Mouse (Mus musculus) heart, adult 18-20 months (tissue): ENCODE measurements around the gene Megf9. TPM values are rescaled to one million over a fixed set of nuclear protein-coding genes. Genes with fewer than 3 reads are reported as not detected.

Experiments used
- DNase-seq, 2 experiments: peaks; one replicate each; pipeline ENCODE4 v3.0.0; 2021 to 2022; ENCODE audit warnings: mixed read lengths in 1 of 2
- total RNA-seq, 2 experiments: library from RNA; stranded (reverse); gene quantifications; 2 replicates each; pipeline ENCODE4 v1.2.3; 2021

The Megf9 gene
- total RNA-seq, 2 experiments from 2014 or later: 10.1 to 12.2 TPM

GRCm38 (mm10) chr4:70420202-70420601 lies 114.6 kb downstream of the Megf9 start:
- DNase-seq: no peak

GRCm38 (mm10) chr4:70412126-70412525 lies 122.7 kb downstream of the Megf9 start:
- DNase-seq: no peak

GRCm38 (mm10) chr4:70409994-70410721 lies 124.6 kb downstream of the Megf9 start, which contains the start of gene Cdk5rap2:
Gene Cdk5rap2, minus strand, starts transcription at chr4:70410443.
- peak; percentile 97 to 98 for DNase-seq

GRCm38 (mm10) chr4:70409456-70409855 lies 125.3 kb downstream of the Megf9 start:
- no peak for DNase-seq

GRCm38 (mm10) chr4:70402109-70402819 lies 132.5 kb downstream of the Megf9 start:
- DNase-seq: peak; percentile 24 to 32

GRCm38 (mm10) chr4:70399476-70399875 lies 135.3 kb downstream of the Megf9 start:
- no peak for DNase-seq

- DNase-seq: no peak
Measured at GRCm38 (mm10) chr4:70399074-70399473, 135.7 kb downstream of the Megf9 start.

- DNase-seq: no peak
Measured at GRCm38 (mm10) chr4:70398088-70398487, 136.7 kb downstream of the Megf9 start.

- DNase-seq: no peak
Measured at GRCm38 (mm10) chr4:70396701-70397100, 138.1 kb downstream of the Megf9 start.

- no peak for DNase-seq
Measured at GRCm38 (mm10) chr4:70394736-70395135, 140.1 kb downstream of the Megf9 start.

- DNase-seq: peak; percentile 36 to 49
Measured at GRCm38 (mm10) chr4:70391760-70392372, 142.9 kb downstream of the Megf9 start.

GRCm38 (mm10) chr4:70391073-70391472 lies 143.7 kb downstream of the Megf9 start:
- peak; percentile 34 to 60 for DNase-seq

GRCm38 (mm10) chr4:70386206-70386605 lies 148.6 kb downstream of the Megf9 start:
- no peak for DNase-seq

- DNase-seq: no peak
Measured at GRCm38 (mm10) chr4:70377359-70377758, 157.4 kb downstream of the Megf9 start.

Other genes starting within 250 kb of the Megf9 start
- 1 to 10 TPM; 4.2 to 5.5 TPM for gene Cdk5rap2, start 124.6 kb downstream of the Megf9 start, total RNA-seq